Mouse (Mus musculus) hindbrain, embryonic 11.5 days (tissue): Measurements from ENCODE around the gene Cmtm6. TPM values are rescaled to one million over a fixed set of nuclear protein-coding genes. Genes with fewer than 3 reads are reported as not detected.

Experiments used
- ATAC-seq: fragments of 200-750 bp; cut with Nextera tagmentation; 2 replicates; pipeline ENCODE4 v1.8.0; 2017; ENCODE audit warnings: mild to moderate bottlenecking, moderate TSS enrichment, moderate library complexity; ENCODE audit not compliant: low FRiP score
- DNase-seq: peaks from one replicate; pipeline ENCODE4 v3.0.0-alpha.2; 2015; ENCODE audit warnings: low spot score
- H3K27ac ChIP-seq: fragments of 300-500 bp; sonication (generic); 2 replicates; pipeline ENCODE4 v1.5.1; 2014; ENCODE audit warnings: mild to moderate bottlenecking, low read depth, low read length
- H3K27me3 ChIP-seq: fragments of 300-500 bp; sonication (generic); 2 replicates; pipeline ENCODE4 v1.6.1; 2014; ENCODE audit warnings: mild to moderate bottlenecking, low read length, moderate library complexity, mixed read lengths; ENCODE audit not compliant: control insufficient read depth, insufficient read depth
- H3K36me3 ChIP-seq: fragments of 300-500 bp; sonication (generic); 2 replicates; pipeline ENCODE4 v1.6.1; 2014; ENCODE audit warnings: mild to moderate bottlenecking, low read length, moderate library complexity, mixed read lengths; ENCODE audit not compliant: control insufficient read depth, insufficient read depth
- H3K4me1 ChIP-seq: fragments of 300-500 bp; sonication (generic); replicated peaks from 2 replicates; pipeline ENCODE4 v1.6.1; 2014; ENCODE audit warnings: low read length, mixed read lengths; ENCODE audit not compliant: control insufficient read depth, insufficient read depth
- H3K4me2 ChIP-seq: fragments of 300-500 bp; sonication (generic); replicated peaks from 2 replicates; pipeline ENCODE4 v1.6.1; 2014; ENCODE audit warnings: mild to moderate bottlenecking, low read depth, low read length
- H3K4me3 ChIP-seq: fragments of 300-500 bp; sonication (generic); 2 replicates; pipeline ENCODE4 v1.5.1; 2014; ENCODE audit warnings: low read depth, low read length
- H3K9ac ChIP-seq: fragments of 300-500 bp; sonication (generic); 2 replicates; pipeline ENCODE4 v1.6.1; 2014; ENCODE audit warnings: low read depth, low read length
- H3K9me3 ChIP-seq: fragments of 300-500 bp; sonication (generic); 2 replicates; pipeline ENCODE4 v1.6.1; 2016; ENCODE audit warnings: low read length; ENCODE audit not compliant: control insufficient read depth
- WGBS: fragments of 180-500 bp; shearing (Covaris S2); extraction: QIAGEN DNeasy Blood & Tissue Kit; methylation state at CpG from one replicate; pipeline ENCODE4 v1.1.7; 2014; 5-methylcytosine and 5-hydroxymethylcytosine counted together
- polyA plus RNA-seq: library from polyadenylated mRNA; unstranded; fragments of >200 nt; fragmentation: Nextera tagmentation; extraction: Ambion mirVana; gene quantifications from 2 replicates; pipeline ENCODE4 v1.2.1, GENCODE M21; 2014

The Cmtm6 gene
- polyA plus RNA-seq, 1 experiment from 2014 or later: 22.7 TPM

GRCm38 (mm10) chr9:114779984-114780745 lies 49.2 kb downstream of the Cmtm6 start:
- Histone ChIP-seq H3K27me3 (no peaks in the 10 kb centered on the region), H3K9me3 (no peaks in the 10 kb centered on the region), H3K9ac (peak overlapping the region; percentile 69), H3K4me2 (peak overlapping the region; percentile 96), H3K4me3 (peak overlapping the region; percentile 47), H3K36me3 (no peaks in the 10 kb centered on the region), H3K27ac (no peak overlapping the region), H3K4me1 (0 out of 2 replicates have a peak, but pooled peaks cover 2% of the 10 kb centered on the region)
- ATAC-seq (no peak), DNase-seq (peak; percentile 48)
- 32% methylated on average over 23 of the region's 23 CpGs for WGBS

- whole genome bisulfite sequencing: under 1% methylated on average over 32 of the region's 38 CpGs
- Histone ChIP-seq H3K27ac (peak overlapping the region; percentile 65; the same call in 1 of the 2 replicates), H3K9ac (peak overlapping the region; percentile 69), H3K4me3 (peak overlapping the region; percentile 47), H3K27me3 (no peaks in the 10 kb centered on the region), H3K4me1 (peaks cover 5% of the 10 kb centered on the region; the same call in 1 of the 2 replicates), H3K4me2 (peak overlapping the region; percentile 96), H3K36me3 (no peaks in the 10 kb centered on the region), H3K9me3 (no peaks in the 10 kb centered on the region)
- ATAC-seq (peak; percentile 57), DNase-seq (peak; percentile 72)
These were observed 50.0 kb downstream of the Cmtm6 start for GRCm38 (mm10) chr9:114780746-114781525.

- ATAC-seq: peak; percentile 89
- H3K4me1 ChIP-seq: peaks cover 5% of the 10 kb centered on the region; the same call in 1 of the 2 replicates
These were observed 50.8 kb downstream of the Cmtm6 start, which contains the start of gene Cmtm7 for GRCm38 (mm10) chr9:114781526-114782212. TSS of gene Cmtm7 (minus strand) at chr9:114781856.

GRCm38 (mm10) chr9:114785432-114786125 lies 54.7 kb downstream of the Cmtm6 start:
- no peak for ATAC-seq
- H3K36me3 ChIP-seq: no peaks in the 10 kb centered on the region
- H3K9ac ChIP-seq: peak overlapping the region; percentile 31; the same call in 1 of the 2 replicates
- no peak overlapping the region; the same call in 1 of the 2 replicates for H3K27ac ChIP-seq
- H3K4me1 ChIP-seq: peaks cover 4% of the 10 kb centered on the region; the same call in 1 of the 2 replicates
- WGBS: 11% methylated on average over 16 of the region's 16 CpGs
- no peaks in the 10 kb centered on the region for H3K9me3 ChIP-seq
- no peaks in the 10 kb centered on the region for H3K27me3 ChIP-seq
- H3K4me3 ChIP-seq: no peak overlapping the region
- DNase-seq: peak; percentile 66
- no peak overlapping the region for H3K4me2 ChIP-seq

More at GRCm38 (mm10) chr9:114781526-114782212, 50.8 kb downstream of the Cmtm6 start, which contains the start of gene Cmtm7:
- peak; percentile 81 for DNase-seq
- WGBS: 1% methylated on average over 54 of the region's 54 CpGs
- H3K27me3 ChIP-seq: no peaks in the 10 kb centered on the region
- peak within 1 kb of the TSS; percentile 69 for H3K9ac ChIP-seq
- peak within 1 kb of the TSS; percentile 96 for H3K4me2 ChIP-seq
- H3K4me3 ChIP-seq: peak within 1 kb of the TSS; percentile 47
- no peaks in the 10 kb centered on the region for H3K9me3 ChIP-seq
- H3K36me3 ChIP-seq: no peaks in the 10 kb centered on the region
- H3K27ac ChIP-seq: peak within 1 kb of the TSS; percentile 65; the same call in 1 of the 2 replicates

GRCm38 (mm10) chr9:114787134-114787533 lies 56.2 kb downstream of the Cmtm6 start:
- WGBS: 93% methylated on average over 5 of the region's 5 CpGs
- no peak for DNase-seq
- Histone ChIP-seq H3K4me2 (no peak overlapping the region), H3K27ac (no peak overlapping the region), H3K4me1 (peaks cover 3% of the 10 kb centered on the region; the same call in 1 of the 2 replicates), H3K9ac (no peak overlapping the region), H3K9me3 (no peaks in the 10 kb centered on the region), H3K27me3 (no peaks in the 10 kb centered on the region), H3K4me3 (no peak overlapping the region), H3K36me3 (no peaks in the 10 kb centered on the region)
- ATAC-seq: no peak

- no peak for DNase-seq
- no peaks in the 10 kb centered on the region for H3K9me3 ChIP-seq
- H3K27me3 ChIP-seq: no peaks in the 10 kb centered on the region
- no peak overlapping the region for H3K4me3 ChIP-seq
- H3K27ac ChIP-seq: no peak overlapping the region
- no peaks in the 10 kb centered on the region for H3K36me3 ChIP-seq
- WGBS: 91% methylated on average over 7 of the region's 7 CpGs
- ATAC-seq: no peak
- no peak overlapping the region for H3K4me2 ChIP-seq
- no peak overlapping the region for H3K9ac ChIP-seq
- H3K4me1 ChIP-seq: peaks cover 3% of the 10 kb centered on the region; the same call in 1 of the 2 replicates
These were observed 56.8 kb downstream of the Cmtm6 start for GRCm38 (mm10) chr9:114787716-114788115.

GRCm38 (mm10) chr9:114788697-114789096 lies 57.8 kb downstream of the Cmtm6 start:
- Histone ChIP-seq H3K4me1 (peaks cover 3% of the 10 kb centered on the region; the same call in 1 of the 2 replicates), H3K27ac (no peak overlapping the region), H3K4me3 (no peak overlapping the region), H3K9ac (no peak overlapping the region), H3K27me3 (no peaks in the 10 kb centered on the region), H3K9me3 (no peaks in the 10 kb centered on the region), H3K36me3 (no peaks in the 10 kb centered on the region), H3K4me2 (no peak overlapping the region)
- WGBS: 85% methylated on average over 8 of the region's 8 CpGs
- DNase-seq (no peak), ATAC-seq (no peak)

- H3K4me3 ChIP-seq: no peak overlapping the region
- no peaks in the 10 kb centered on the region for H3K36me3 ChIP-seq
- ATAC-seq: no peak
- H3K4me1 ChIP-seq: peaks cover 3% of the 10 kb centered on the region; the same call in 1 of the 2 replicates
- no peak overlapping the region for H3K4me2 ChIP-seq
- H3K9me3 ChIP-seq: no peaks in the 10 kb centered on the region
- WGBS: 83% methylated on average over 7 of the region's 7 CpGs
- no peak overlapping the region for H3K9ac ChIP-seq
- no peak overlapping the region for H3K27ac ChIP-seq
- DNase-seq: no peak
- H3K27me3 ChIP-seq: no peaks in the 10 kb centered on the region
These were observed 58.6 kb downstream of the Cmtm6 start for GRCm38 (mm10) chr9:114789557-114789956.
